Mouse (Mus musculus) kidney, adult 2 months (tissue): ENCODE results near the gene Art1.

Experiments used
- CTCF ChIP-seq: fragments of 200-500 bp; conservative IDR thresholded peaks from 2 replicates; pipeline ENCODE4 v1.5.1; 2011; ENCODE audit warnings: low read depth, mild to moderate bottlenecking, control low read depth, low read length, moderate library complexity, mixed read lengths; ENCODE audit not compliant: insufficient read depth, insufficient read length
- POLR2A ChIP-seq: fragments of 200-500 bp; IDR thresholded peaks from one replicate; pipeline ENCODE4 v1.6.1; 2011; ENCODE audit warnings: low read depth, low read length, control low read depth

- TF ChIP-seq CTCF = no peak
- TF ChIP-seq POLR2A = no peak
Observed at GRCm38 (mm10) chr7:102080311-102080710, 21.2 kb upstream of the Art1 start.
